Mouse (Mus musculus): ENCODE measurements around the gene Grm1. TPM values are rescaled to one million over a fixed set of nuclear protein-coding genes. Genes with fewer than 3 reads are reported as not detected.

Grm1 gene
- total and polyA plus RNA-seq, 3 experiments = not detected

GRCm38 (mm10) chr10:10710359-10710758 lies 371.8 kb downstream of the Grm1 start:
- dilution Hi-C loops (cut with MboI; ENCODE audit: extremely low pct_ligation_motif_present, extremely low pct_unique_long_range_greater_than_20kb, low sequenced_read_pairs) (no loop called here), in situ Hi-C loops (cut with MboI; ENCODE audit: low pct_ligation_motif_present, low pct_unique_long_range_greater_than_20kb, low sequenced_read_pairs) (no loop called here)
- no peak overlapping the region for H3K4me3 ChIP-seq (replicated peaks in 1 of 3; ENCODE audit: low read depth in 2 of 3, low read length in 2 of 3, poor library complexity in 1 of 3)
- no peak overlapping the region for H3K27ac ChIP-seq (ENCODE audit: insufficient read depth, low read depth)
- TF ChIP-seq SIN3A (IDR thresholded peaks at IDR 0.05; ENCODE audit: low read length) = no peak
- TF ChIP-seq NELFE (IDR thresholded peaks at IDR 0.05; ENCODE audit: low read depth, low read length) = no peak
- no peak for TF ChIP-seq IRF4 (IDR thresholded peaks at IDR 0.05; ENCODE audit: low read depth, low read length)
- no peak for TF ChIP-seq PAX5 (IDR thresholded peaks at IDR 0.05; ENCODE audit: low read length)
- no peak for TF ChIP-seq TCF12 (IDR thresholded peaks at IDR 0.05; ENCODE audit: low read depth, low read length)
- no peak for TF ChIP-seq EP300 (IDR thresholded peaks at IDR 0.05; ENCODE audit: low read length)
- no peak for TF ChIP-seq POLR2A (IDR thresholded peaks at IDR 0.05; ENCODE audit: low read depth, low read length)
- no peak for TF ChIP-seq GABPA (IDR thresholded peaks at IDR 0.05; ENCODE audit: insufficient replicate concordance, low read depth, low read length)
- no peak for TF ChIP-seq ZNF384 (IDR thresholded peaks at IDR 0.05; ENCODE audit: low read depth, low read length)
- TF ChIP-seq ELF1 (IDR thresholded peaks at IDR 0.05; ENCODE audit: low read depth, low read length) = no peak
- no peak for TF ChIP-seq CHD2 (IDR thresholded peaks at IDR 0.05; ENCODE audit: low read length)
- no peaks in the 10 kb centered on the region for H3K36me3 ChIP-seq (replicated peaks in 1 of 2; ENCODE audit: control insufficient read depth in 1 of 2, insufficient read depth in 1 of 2, low read length in 1 of 2)
- H3K4me1 ChIP-seq (ENCODE audit: control insufficient read depth in 1 of 2, insufficient read depth in 2 of 2) = no peaks in the 10 kb centered on the region
- H3K79me2 ChIP-seq (replicated peaks; ENCODE audit: control insufficient read depth, extremely low read depth, insufficient read depth, poor library complexity, severe bottlenecking) = no peaks in the 10 kb centered on the region
- H3K27me3 ChIP-seq (replicated peaks) = peaks cover 1% of the 10 kb centered on the region
- no peak for DNase-seq (ENCODE audit: extremely low read depth)
- no peak overlapping the region for H3K4me2 ChIP-seq (ENCODE audit: insufficient read depth, low read depth, poor library complexity, severe bottlenecking)
- no peaks in the 10 kb centered on the region for H3K9me3 ChIP-seq (replicated peaks; ENCODE audit: low read length)
- no peak overlapping the region for H3K9ac ChIP-seq (ENCODE audit: insufficient read depth, low read depth)

GRCm38 (mm10) chr10:10708031-10708430 lies 374.1 kb downstream of the Grm1 start:
- no peaks in the 10 kb centered on the region for H3K4me1 ChIP-seq (ENCODE audit: control insufficient read depth in 1 of 2, insufficient read depth in 2 of 2)
- no peaks in the 10 kb centered on the region for H3K9me3 ChIP-seq (replicated peaks; ENCODE audit: low read length)
- in situ Hi-C loops (cut with MboI; ENCODE audit: low pct_ligation_motif_present, low pct_unique_long_range_greater_than_20kb, low sequenced_read_pairs) (no loop called here), dilution Hi-C loops (cut with MboI; ENCODE audit: extremely low pct_ligation_motif_present, extremely low pct_unique_long_range_greater_than_20kb, low sequenced_read_pairs) (no loop called here)
- H3K27me3 ChIP-seq (replicated peaks) = peaks cover 11% of the 10 kb centered on the region
- no peak overlapping the region for H3K27ac ChIP-seq (ENCODE audit: insufficient read depth, low read depth)
- no peak for DNase-seq (ENCODE audit: extremely low read depth)
- no peak overlapping the region for H3K9ac ChIP-seq (ENCODE audit: insufficient read depth, low read depth)
- H3K4me3 ChIP-seq (replicated peaks in 1 of 3; ENCODE audit: low read depth in 2 of 3, low read length in 2 of 3, poor library complexity in 1 of 3) = no peak overlapping the region
- H3K36me3 ChIP-seq (replicated peaks in 1 of 2; ENCODE audit: control insufficient read depth in 1 of 2, insufficient read depth in 1 of 2, low read length in 1 of 2) = no peaks in the 10 kb centered on the region
- TF ChIP-seq MAFK (IDR thresholded peaks at IDR 0.05; ENCODE audit: insufficient replicate concordance, low read length) (no peak), NRF1 (IDR thresholded peaks at IDR 0.05; ENCODE audit: low read depth, low read length) (no peak), MYC (IDR thresholded peaks at IDR 0.05; ENCODE audit: low read depth, low read length) (no peak), MAX (IDR thresholded peaks at IDR 0.05; ENCODE audit: low read length) (no peak)
- H3K79me2 ChIP-seq (replicated peaks; ENCODE audit: control insufficient read depth, extremely low read depth, insufficient read depth, poor library complexity, severe bottlenecking) = no peaks in the 10 kb centered on the region
- no peak overlapping the region for H3K4me2 ChIP-seq (ENCODE audit: insufficient read depth, low read depth, poor library complexity, severe bottlenecking)

GRCm38 (mm10) chr10:10701326-10701725 lies 380.8 kb downstream of the Grm1 start:
- no peaks in the 10 kb centered on the region for H3K36me3 ChIP-seq (replicated peaks in 1 of 2; ENCODE audit: control insufficient read depth in 1 of 2, insufficient read depth in 1 of 2, low read length in 1 of 2)
- no peak for DNase-seq (ENCODE audit: extremely low read depth)
- no peak overlapping the region for H3K9ac ChIP-seq (ENCODE audit: insufficient read depth, low read depth)
- H3K27ac ChIP-seq (ENCODE audit: insufficient read depth, low read depth) = no peak overlapping the region
- H3K79me2 ChIP-seq (replicated peaks; ENCODE audit: control insufficient read depth, extremely low read depth, insufficient read depth, poor library complexity, severe bottlenecking) = no peaks in the 10 kb centered on the region
- in situ Hi-C loops (cut with MboI; ENCODE audit: low pct_ligation_motif_present, low pct_unique_long_range_greater_than_20kb, low sequenced_read_pairs) = no loop called here
- peaks cover 0 to 11% of the 10 kb centered on the region in 2 experiments; a peak in 1 of 4 replicates for H3K4me1 ChIP-seq (ENCODE audit: control insufficient read depth in 1 of 2, insufficient read depth in 2 of 2)
- H3K9me3 ChIP-seq (replicated peaks; ENCODE audit: low read length) = peaks cover 4% of the 10 kb centered on the region
- TF ChIP-seq JUND (conservative IDR thresholded peaks at IDR 0.05; ENCODE audit: low read depth, low read length) (no peak), EP300 (IDR thresholded peaks at IDR 0.05; ENCODE audit: low read length) (no peak), TBP (conservative IDR thresholded peaks at IDR 0.05; ENCODE audit: low read depth, low read length) (no peak), POLR2A (IDR thresholded peaks at IDR 0.05; ENCODE audit: low read depth, low read length) (no peak), ZMIZ1 (IDR thresholded peaks at IDR 0.05; ENCODE audit: low read depth, low read length) (no peak), MEF2A (IDR thresholded peaks at IDR 0.05; ENCODE audit: borderline replicate concordance, low read depth, low read length) (no peak), CHD2 (IDR thresholded peaks at IDR 0.05; ENCODE audit: low read length) (no peak), MAX (IDR thresholded peaks at IDR 0.05; ENCODE audit: low read length) (no peak), JUN (IDR thresholded peaks at IDR 0.05; ENCODE audit: insufficient read depth, low read depth, low read length) (no peak), KAT2A (IDR thresholded peaks at IDR 0.05; ENCODE audit: insufficient replicate concordance, low read length) (no peak), MAZ (IDR thresholded peaks at IDR 0.05; ENCODE audit: low read depth, low read length) (no peak), MAFK (IDR thresholded peaks at IDR 0.05; ENCODE audit: insufficient replicate concordance, low read length) (no peak), SMC3 (IDR thresholded peaks at IDR 0.05; ENCODE audit: low read depth, low read length) (no peak), UBTF (IDR thresholded peaks at IDR 0.05; ENCODE audit: low read depth, low read length) (no peak), PAX5 (IDR thresholded peaks at IDR 0.05; ENCODE audit: low read length) (no peak), GABPA (IDR thresholded peaks at IDR 0.05; ENCODE audit: insufficient replicate concordance, low read depth, low read length) (no peak), SIN3A (IDR thresholded peaks at IDR 0.05; ENCODE audit: low read length) (no peak), MXI1 (IDR thresholded peaks at IDR 0.05; ENCODE audit: low read depth, low read length) (no peak)
- dilution Hi-C loops (cut with MboI; ENCODE audit: extremely low pct_ligation_motif_present, extremely low pct_unique_long_range_greater_than_20kb, low sequenced_read_pairs) = no loop called here
- no peak overlapping the region for H3K4me3 ChIP-seq (replicated peaks in 1 of 3; ENCODE audit: low read depth in 2 of 3, low read length in 2 of 3, poor library complexity in 1 of 3)
- peaks cover 37% of the 10 kb centered on the region for H3K27me3 ChIP-seq (replicated peaks)
- H3K4me2 ChIP-seq (ENCODE audit: insufficient read depth, low read depth, poor library complexity, severe bottlenecking) = no peak overlapping the region
